Mouse (Mus musculus) CD4-positive, CD25-positive, alpha-beta regulatory T cell, adult 2 months (primary cell): ENCODE measurements around the gene Styx.
"Not testable (repeated sequence)": the region's sequence is repeated elsewhere in the genome, so short reads cannot be mapped to it uniquely, and the experiment has no call there.

ENCODE experiments used
- DNase-seq: peaks from one replicate; pipeline ENCODE4 v3.0.0-alpha.2; 2012; ENCODE audit warnings: low read depth, low spot score

Styx gene

DNA sequence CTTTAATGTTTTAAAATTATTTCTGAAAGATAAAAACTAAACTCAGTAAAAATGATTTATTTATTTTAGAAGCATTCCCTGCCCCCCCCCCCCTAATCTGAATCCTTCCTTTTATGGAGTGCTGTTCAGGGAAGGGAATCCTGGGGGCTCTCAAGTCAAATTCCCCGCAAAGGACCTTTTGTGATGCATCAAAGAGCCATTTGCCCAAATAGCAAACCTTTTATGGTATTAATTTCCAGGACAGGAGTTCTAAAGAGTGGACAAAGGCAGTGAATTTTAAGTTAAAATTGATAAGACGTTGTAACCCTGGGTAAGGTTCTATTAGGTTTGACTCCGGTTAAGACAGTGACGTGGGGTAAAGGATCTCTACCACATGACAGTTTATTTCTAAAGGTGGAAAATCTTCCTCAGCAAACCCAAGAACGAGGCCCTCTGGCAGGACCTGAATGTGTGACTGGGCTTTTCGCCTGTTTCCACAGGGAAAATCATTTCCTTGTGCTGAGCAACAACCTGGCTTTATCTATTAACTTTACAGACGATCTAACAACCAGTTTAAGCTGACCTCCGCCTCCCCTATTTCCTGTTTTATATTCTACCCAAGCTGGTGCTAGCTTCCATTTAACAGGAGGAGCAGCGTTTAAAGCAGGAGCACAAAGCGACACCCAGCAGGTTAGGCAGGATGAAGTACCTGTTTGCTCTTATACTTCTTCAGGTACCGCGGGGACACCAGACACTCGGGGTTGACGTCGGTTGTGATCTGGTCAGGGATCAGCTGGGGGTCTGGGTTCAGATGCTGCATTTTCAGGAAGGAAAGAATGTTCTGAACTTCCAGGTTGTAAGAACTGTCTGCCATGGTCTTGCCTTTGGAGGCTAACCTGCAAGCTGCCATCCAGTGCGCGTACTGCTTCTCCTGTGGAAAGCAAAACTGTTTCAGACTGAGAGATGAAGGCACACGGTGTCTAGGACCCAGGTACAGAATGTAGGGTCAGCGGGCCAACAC lies 113.4 kb downstream of the Styx start:
- DNase-seq = no peak

DNA sequence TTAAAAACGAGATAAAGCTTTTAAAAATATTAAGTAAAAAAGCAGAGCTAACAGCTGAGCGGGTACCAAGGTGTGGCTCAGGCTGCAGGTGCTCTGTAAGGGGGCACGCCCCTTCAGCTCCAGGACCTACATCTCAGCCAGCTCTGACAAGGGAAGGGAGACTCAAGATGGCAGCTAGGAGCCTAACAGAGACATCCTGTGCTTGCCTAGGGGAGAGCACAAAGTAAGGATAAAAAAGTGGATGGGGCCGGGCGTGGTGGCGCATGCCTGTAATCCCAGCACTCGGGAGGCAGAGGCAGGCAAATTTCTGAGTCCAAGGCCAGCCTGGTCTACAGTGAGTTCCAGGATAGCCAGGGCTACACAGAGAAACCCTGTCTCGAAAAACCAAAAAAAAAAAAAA lies 115.5 kb downstream of the Styx start:
- DNase-seq = not testable (repeated sequence)

DNA sequence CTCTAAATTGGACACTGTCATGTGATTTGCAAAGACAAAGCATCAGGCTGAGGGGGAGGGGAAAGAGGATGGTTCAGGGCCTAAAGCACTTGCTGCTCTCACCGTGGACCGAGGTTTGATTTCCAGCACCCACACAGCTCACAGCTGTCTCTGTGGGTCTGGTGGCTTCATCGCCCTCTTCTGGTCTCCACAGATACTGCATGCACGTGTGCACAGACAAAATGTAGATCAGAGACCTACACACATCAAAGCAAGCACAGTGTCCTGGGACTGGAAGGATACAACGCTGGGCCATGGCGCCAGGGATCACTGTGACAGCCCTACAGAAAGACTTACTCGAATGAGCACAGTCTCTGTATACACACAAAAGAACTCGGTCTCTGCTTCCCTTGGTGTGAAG lies 118.6 kb downstream of the Styx start:
- DNase-seq = peak; percentile 1
